Mouse (Mus musculus): ENCODE data around the gene Msmb. TPM values are rescaled to one million over a fixed set of nuclear protein-coding genes. Genes with fewer than 3 reads are reported as not detected.
A peak's percentile ranks its signal among the peaks of the same experiment; 100 is the strongest.

The Msmb gene
- polyA plus RNA-seq, 1 experiment from 2014 or later, result not detected

DNA sequence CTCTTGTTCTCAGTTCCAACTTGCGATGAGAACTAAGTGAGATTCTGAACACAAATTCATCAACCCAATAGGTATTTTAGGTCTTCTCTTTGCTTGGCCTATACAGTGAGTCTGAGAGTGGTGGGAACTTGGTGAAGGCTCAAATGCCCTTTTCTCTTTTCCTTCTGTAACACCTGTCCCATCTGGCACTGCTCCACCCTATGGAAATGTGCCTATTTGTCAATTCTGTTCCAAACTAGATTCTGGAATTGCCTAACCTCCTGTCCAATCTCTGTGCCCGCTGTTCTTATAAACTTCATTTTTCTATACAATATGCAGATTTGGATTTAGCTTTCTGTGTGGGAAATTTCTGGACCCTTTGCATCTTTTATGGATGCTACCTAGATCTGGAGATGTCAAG lies 11.3 kb downstream of the Msmb start:
- Histone ChIP-seq H3K4me3 (no peak overlapping the region), H3K4me1 (no peaks in the 10 kb centered on the region), H3K9me3 (replicated peaks) (no peaks in the 10 kb centered on the region), H3K36me3 (no peaks in the 10 kb centered on the region), H3K27me3 (ENCODE audit: low read depth, poor library complexity, severe bottlenecking) (no peaks in the 10 kb centered on the region), H3K27ac (no peak overlapping the region)
- WGBS, result 95% methylated on average over 2 of the region's 2 CpGs
- no peak for DNase-seq (ENCODE audit: low spot score)

- WGBS, result 92% methylated on average over 6 of the region's 6 CpGs
Measured at GRCm38 (mm10) chr14:32154758-32155157, 12.9 kb downstream of the Msmb start.

GRCm38 (mm10) chr14:32159150-32159670 lies 17.4 kb downstream of the Msmb start:
- 38% methylated on average over 4 of the region's 4 CpGs for WGBS
- Histone ChIP-seq H3K36me3 (0 out of 2 replicates have a peak, but pooled peaks cover 3% of the 10 kb centered on the region), H3K4me1 (peaks cover 16% of the 10 kb centered on the region), H3K27ac (peak overlapping the region; percentile 89), H3K4me3 (peak overlapping the region; percentile 81), H3K9me3 (replicated peaks) (no peaks in the 10 kb centered on the region), H3K27me3 (ENCODE audit: low read depth, poor library complexity, severe bottlenecking) (no peaks in the 10 kb centered on the region)
- DNase-seq (ENCODE audit: low spot score), result peak; percentile 37

More at GRCm38 (mm10) chr14:32154758-32155157, 12.9 kb downstream of the Msmb start:
- Histone ChIP-seq H3K4me1 (peaks cover 5% of the 10 kb centered on the region), H3K27ac (no peak overlapping the region), H3K4me3 (no peak overlapping the region), H3K9me3 (replicated peaks) (no peaks in the 10 kb centered on the region), H3K27me3 (ENCODE audit: low read depth, poor library complexity, severe bottlenecking) (no peaks in the 10 kb centered on the region), H3K36me3 (no peaks in the 10 kb centered on the region)
- no peak for DNase-seq (ENCODE audit: low spot score)

- Histone ChIP-seq H3K27ac (peak within 1 kb of the TSS; percentile 89), H3K4me3 (peak within 1 kb of the TSS; percentile 81), H3K4me1 (peaks cover 18% of the 10 kb centered on the region), H3K9me3 (replicated peaks) (no peaks in the 10 kb centered on the region), H3K36me3 (0 out of 2 replicates have a peak, but pooled peaks cover 3% of the 10 kb centered on the region), H3K27me3 (ENCODE audit: low read depth, poor library complexity, severe bottlenecking) (no peaks in the 10 kb centered on the region)
- peak; percentile 97 for DNase-seq (ENCODE audit: low spot score)
- WGBS, result under 1% methylated on average over 39 of the region's 40 CpGs
Measured at GRCm38 (mm10) chr14:32159690-32160246, 17.9 kb downstream of the Msmb start, which contains the start of gene Ncoa4. Gene Ncoa4 (plus strand): TSS chr14:32159865.

DNA sequence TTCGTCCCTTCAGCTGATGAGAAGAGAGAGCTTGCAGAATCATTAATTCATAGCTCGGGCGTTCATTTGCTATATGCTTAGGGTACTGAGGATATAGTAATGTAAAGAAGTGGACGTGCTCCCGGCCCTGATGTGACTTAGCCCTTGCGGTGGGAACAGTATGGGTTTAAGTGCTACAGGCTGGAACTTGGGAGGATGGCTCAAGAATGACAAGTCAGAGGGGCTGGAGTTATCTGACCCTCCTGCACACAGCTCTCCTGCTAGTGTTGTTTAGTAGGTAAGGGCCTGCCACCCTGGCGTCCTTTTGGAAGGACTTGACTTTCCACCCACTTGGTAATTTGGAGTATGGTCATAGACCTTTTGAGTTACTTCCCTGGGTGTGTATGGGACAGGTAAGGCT lies 18.7 kb downstream of the Msmb start:
- WGBS, result 43% methylated on average over 7 of the region's 7 CpGs
- Histone ChIP-seq H3K27ac (peak overlapping the region; percentile 89), H3K9me3 (replicated peaks) (no peaks in the 10 kb centered on the region), H3K4me3 (peak overlapping the region; percentile 81), H3K36me3 (0 out of 2 replicates have a peak, but pooled peaks cover 3% of the 10 kb centered on the region), H3K4me1 (peaks cover 26% of the 10 kb centered on the region), H3K27me3 (ENCODE audit: low read depth, poor library complexity, severe bottlenecking) (no peaks in the 10 kb centered on the region)
- no peak for DNase-seq (ENCODE audit: low spot score)

- Histone ChIP-seq H3K4me3 (peak overlapping the region; percentile 81; the same call in 1 of the 2 replicates), H3K27ac (no peak overlapping the region), H3K9me3 (replicated peaks) (no peaks in the 10 kb centered on the region), H3K36me3 (0 out of 2 replicates have a peak, but pooled peaks cover 3% of the 10 kb centered on the region), H3K4me1 (peaks cover 28% of the 10 kb centered on the region), H3K27me3 (ENCODE audit: low read depth, poor library complexity, severe bottlenecking) (no peaks in the 10 kb centered on the region)
- no peak for DNase-seq (ENCODE audit: low spot score)
- WGBS, result 91% methylated on average over 12 of the region's 12 CpGs
Measured at GRCm38 (mm10) chr14:32161090-32161885, 19.5 kb downstream of the Msmb start.

DNA sequence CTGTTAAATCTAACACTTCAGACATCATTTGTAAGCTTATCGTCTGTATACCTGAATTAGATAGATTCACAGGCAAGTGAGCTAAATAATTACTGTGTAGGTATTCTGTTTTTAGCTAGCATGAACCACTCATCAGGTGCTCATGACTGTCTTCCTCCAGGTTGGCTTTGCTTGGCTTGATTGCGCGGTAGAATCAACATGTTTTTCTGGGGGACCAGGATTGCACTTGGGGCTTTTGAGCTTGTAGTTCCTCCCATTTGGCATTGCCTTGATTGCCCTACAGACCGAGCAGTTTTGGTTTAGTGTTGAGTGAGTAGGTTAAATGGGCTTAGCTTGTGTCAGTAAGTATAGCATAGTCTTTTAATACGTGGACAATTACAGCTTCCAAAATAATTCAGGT lies 20.4 kb downstream of the Msmb start:
- H3K9me3 ChIP-seq (replicated peaks), result no peaks in the 10 kb centered on the region
- H3K4me1 ChIP-seq, result peaks cover 28% of the 10 kb centered on the region
- no peak overlapping the region for H3K4me3 ChIP-seq
- 89% methylated on average over 5 of the region's 5 CpGs for WGBS
- no peaks in the 10 kb centered on the region for H3K27me3 ChIP-seq (ENCODE audit: low read depth, poor library complexity, severe bottlenecking)
- H3K36me3 ChIP-seq, result 0 out of 2 replicates have a peak, but pooled peaks cover 3% of the 10 kb centered on the region
- no peak for DNase-seq (ENCODE audit: low spot score)
- H3K27ac ChIP-seq, result no peak overlapping the region

- no peaks in the 10 kb centered on the region for H3K9me3 ChIP-seq (replicated peaks)
- H3K36me3 ChIP-seq, result 0 out of 2 replicates have a peak, but pooled peaks cover 3% of the 10 kb centered on the region
- H3K27ac ChIP-seq, result no peak overlapping the region
- no peak overlapping the region for H3K4me3 ChIP-seq
- WGBS, result 92% methylated on average over 11 of the region's 11 CpGs
- no peak for DNase-seq (ENCODE audit: low spot score)
- no peaks in the 10 kb centered on the region for H3K27me3 ChIP-seq (ENCODE audit: low read depth, poor library complexity, severe bottlenecking)
- peaks cover 28% of the 10 kb centered on the region for H3K4me1 ChIP-seq
Measured at GRCm38 (mm10) chr14:32163203-32163888, 21.5 kb downstream of the Msmb start.

- no peak overlapping the region for H3K4me3 ChIP-seq
- no peak overlapping the region for H3K27ac ChIP-seq
- no peak for DNase-seq (ENCODE audit: low spot score)
- peaks cover 24% of the 10 kb centered on the region for H3K4me1 ChIP-seq
- H3K27me3 ChIP-seq (ENCODE audit: low read depth, poor library complexity, severe bottlenecking), result no peaks in the 10 kb centered on the region
- H3K9me3 ChIP-seq (replicated peaks), result no peaks in the 10 kb centered on the region
- 0 out of 2 replicates have a peak, but pooled peaks cover 3% of the 10 kb centered on the region for H3K36me3 ChIP-seq
- 44% methylated on average over 8 of the region's 8 CpGs for WGBS
Measured at GRCm38 (mm10) chr14:32164173-32165051, 22.6 kb downstream of the Msmb start.

DNA sequence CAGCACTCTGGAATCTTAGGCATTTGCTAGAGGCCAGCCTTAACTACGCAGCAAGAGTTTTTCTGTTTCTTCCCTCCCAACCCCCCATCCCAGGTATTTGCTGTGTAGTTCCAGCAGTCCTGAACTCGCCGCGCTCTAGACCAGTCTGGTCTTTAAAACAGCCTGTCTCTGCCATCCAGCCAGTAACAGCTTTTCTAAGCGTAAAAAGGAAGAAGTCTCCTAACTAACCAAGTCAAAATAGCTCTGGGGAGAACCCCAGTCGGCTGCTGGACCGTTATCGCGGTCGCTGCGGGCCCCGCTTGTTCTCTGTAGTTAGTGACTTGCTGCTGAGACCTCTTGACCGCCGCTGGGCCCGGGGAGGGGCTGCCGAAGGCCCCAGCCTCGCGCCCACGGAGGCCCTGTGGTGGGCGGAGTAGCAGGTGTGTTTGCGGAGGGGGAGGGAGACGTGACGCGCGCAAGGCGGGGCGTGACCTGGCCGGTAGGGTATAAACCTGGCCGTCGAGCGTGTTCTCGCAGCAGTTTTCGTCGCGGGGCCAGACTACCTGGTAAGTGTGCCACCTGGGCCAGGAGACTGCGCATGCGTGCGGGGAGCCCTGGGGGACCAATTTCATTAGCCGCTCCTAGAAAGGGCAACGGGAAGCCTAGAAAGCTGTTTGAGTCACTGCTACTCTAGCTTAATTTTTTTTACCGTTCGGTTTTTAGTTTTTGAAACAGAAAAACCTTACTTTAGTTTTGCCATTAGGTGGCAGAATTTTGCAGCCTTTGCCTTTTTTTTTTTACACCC lies 23.6 kb downstream of the Msmb start:
- Histone ChIP-seq H3K27ac (peak overlapping the region; percentile 81), H3K36me3 (0 out of 2 replicates have a peak, but pooled peaks cover 3% of the 10 kb centered on the region), H3K4me1 (peaks cover 19% of the 10 kb centered on the region), H3K4me3 (peak overlapping the region; percentile 59), H3K27me3 (ENCODE audit: low read depth, poor library complexity, severe bottlenecking) (no peaks in the 10 kb centered on the region), H3K9me3 (replicated peaks) (no peaks in the 10 kb centered on the region)
- under 1% methylated on average over 42 of the region's 42 CpGs for WGBS
- peak; percentile 87 for DNase-seq (ENCODE audit: low spot score)

- Histone ChIP-seq H3K27me3 (ENCODE audit: low read depth, poor library complexity, severe bottlenecking) (no peaks in the 10 kb centered on the region), H3K9me3 (replicated peaks) (no peaks in the 10 kb centered on the region), H3K36me3 (peaks cover 5% of the 10 kb centered on the region), H3K4me1 (peaks cover 14% of the 10 kb centered on the region), H3K4me3 (peak overlapping the region; percentile 59), H3K27ac (no peak overlapping the region)
- no peak for DNase-seq (ENCODE audit: low spot score)
- WGBS, result 79% methylated on average over 2 of the region's 2 CpGs
Measured at GRCm38 (mm10) chr14:32166062-32166441, 24.2 kb downstream of the Msmb start.

Data from limb, embryonic 10.5 days (tissue).